Mouse (Mus musculus) liver, embryonic 15.5 days (tissue): ENCODE measurements around the gene Ap2b1. TPM values are rescaled to one million over a fixed set of nuclear protein-coding genes. Genes with fewer than 3 reads are reported as not detected.

ENCODE experiments used
- ATAC-seq: fragments of 200-750 bp; cut with Nextera tagmentation; 2 replicates; pipeline ENCODE4 v1.8.0; 2017; ENCODE audit warnings: moderate number of reproducible peaks, mild to moderate bottlenecking, moderate library complexity; ENCODE audit not compliant: insufficient read depth
- H3K27ac ChIP-seq: fragments of 300-500 bp; sonication (generic); replicated peaks from 2 replicates; pipeline ENCODE4 v1.5.1; 2015; ENCODE audit warnings: mild to moderate bottlenecking, inconsistent platforms
- H3K27me3 ChIP-seq: fragments of 300-500 bp; sonication (generic); 2 replicates; pipeline ENCODE4 v1.6.1; 2015; ENCODE audit warnings: mild to moderate bottlenecking, inconsistent platforms
- H3K36me3 ChIP-seq: fragments of 300-500 bp; sonication (generic); replicated peaks from 2 replicates; pipeline ENCODE4 v1.6.1; 2015; ENCODE audit warnings: moderate library complexity, mild to moderate bottlenecking, inconsistent platforms
- H3K4me1 ChIP-seq: fragments of 300-500 bp; sonication (generic); replicated peaks from 2 replicates; pipeline ENCODE4 v1.6.1; 2015; ENCODE audit warnings: inconsistent platforms
- H3K4me2 ChIP-seq: fragments of 300-500 bp; sonication (generic); 2 replicates; pipeline ENCODE4 v1.6.1; 2015; ENCODE audit warnings: moderate library complexity, mild to moderate bottlenecking, inconsistent platforms
- H3K4me3 ChIP-seq: fragments of 300-500 bp; sonication (generic); replicated peaks from 2 replicates; pipeline ENCODE4 v1.5.1; 2015; ENCODE audit warnings: mild to moderate bottlenecking, inconsistent platforms
- H3K9ac ChIP-seq: fragments of 300-500 bp; sonication (generic); 2 replicates; pipeline ENCODE4 v1.6.1; 2015; ENCODE audit warnings: moderate library complexity, mild to moderate bottlenecking, inconsistent platforms
- H3K9me3 ChIP-seq: fragments of 300-500 bp; sonication (generic); replicated peaks from 2 replicates; pipeline ENCODE4 v1.6.1; 2016; ENCODE audit warnings: inconsistent platforms
- WGBS: fragments of 180-500 bp; shearing (Covaris S2); methylation state at CpG from one replicate; pipeline ENCODE4 v1.1.7; 2015; ENCODE audit warnings: mixed read lengths; ENCODE audit not compliant: insufficient replicate concordance; 5-methylcytosine and 5-hydroxymethylcytosine counted together
- polyA plus RNA-seq: library from polyadenylated mRNA; unstranded; fragments of >200 nt; fragmentation: Nextera tagmentation; extraction: Ambion mirVana; gene quantifications from 2 replicates; pipeline ENCODE4 v1.2.1, GENCODE M21; 2015

Gene Ap2b1
- polyA plus RNA-seq, 1 experiment from 2014 or later: 19.6 TPM

GRCm38 (mm10) chr11:83420338-83420737, 121.5 kb downstream of the Ap2b1 start:
- Histone ChIP-seq H3K4me3 (no peak overlapping the region), H3K27me3 (peaks cover 60% of the 10 kb centered on the region), H3K27ac (no peak overlapping the region), H3K36me3 (no peaks in the 10 kb centered on the region), H3K9ac (no peak overlapping the region), H3K4me1 (0 out of 2 replicates have a peak, but pooled peaks cover 5% of the 10 kb centered on the region), H3K9me3 (no peaks in the 10 kb centered on the region), H3K4me2 (no peak overlapping the region)
- ATAC-seq: no peak
- WGBS: 28% methylated on average over 4 of the region's 4 CpGs

- H3K4me3 ChIP-seq: no peak overlapping the region
- H3K27ac ChIP-seq: no peak overlapping the region
- WGBS: 3% methylated on average over 9 of the region's 9 CpGs
- ATAC-seq: no peak
- no peaks in the 10 kb centered on the region for H3K9me3 ChIP-seq
- H3K36me3 ChIP-seq: no peaks in the 10 kb centered on the region
- peaks cover 70% of the 10 kb centered on the region for H3K27me3 ChIP-seq
- no peak overlapping the region for H3K4me2 ChIP-seq
- no peak overlapping the region for H3K9ac ChIP-seq
- H3K4me1 ChIP-seq: 0 out of 2 replicates have a peak, but pooled peaks cover 5% of the 10 kb centered on the region
These were observed 122.5 kb downstream of the Ap2b1 start for GRCm38 (mm10) chr11:83421305-83421704.

GRCm38 (mm10) chr11:83424681-83425080, 125.9 kb downstream of the Ap2b1 start:
- Histone ChIP-seq H3K9me3 (no peaks in the 10 kb centered on the region), H3K36me3 (no peaks in the 10 kb centered on the region), H3K9ac (no peak overlapping the region), H3K4me1 (peaks cover 6% of the 10 kb centered on the region), H3K27me3 (peaks cover 71% of the 10 kb centered on the region), H3K4me3 (no peak overlapping the region), H3K27ac (no peak overlapping the region), H3K4me2 (no peak overlapping the region)
- ATAC-seq: no peak
- WGBS: 6% methylated on average over 8 of the region's 8 CpGs

GRCm38 (mm10) chr11:83426964-83427363, 128.1 kb downstream of the Ap2b1 start:
- no peak overlapping the region for H3K9ac ChIP-seq
- peaks cover 6% of the 10 kb centered on the region for H3K4me1 ChIP-seq
- no peak for ATAC-seq
- peak overlapping the region; percentile 48 for H3K4me2 ChIP-seq
- H3K27me3 ChIP-seq: peaks cover 59% of the 10 kb centered on the region
- no peaks in the 10 kb centered on the region for H3K9me3 ChIP-seq
- no peaks in the 10 kb centered on the region for H3K36me3 ChIP-seq
- WGBS: 13% methylated on average over 16 of the region's 17 CpGs
- H3K4me3 ChIP-seq: no peak overlapping the region
- no peak overlapping the region for H3K27ac ChIP-seq

GRCm38 (mm10) chr11:83429355-83429754, 130.5 kb downstream of the Ap2b1 start, which contains the start of gene Gas2l2:
TSS of gene Gas2l2 (minus strand) at chr11:83429455.
- H3K4me3 ChIP-seq: no peak within 1 kb of the TSS
- peaks cover 6% of the 10 kb centered on the region for H3K4me1 ChIP-seq
- H3K27me3 ChIP-seq: peaks cover 61% of the 10 kb centered on the region
- 56% methylated on average over 5 of the region's 5 CpGs for WGBS
- H3K9me3 ChIP-seq: no peaks in the 10 kb centered on the region
- no peaks in the 10 kb centered on the region for H3K36me3 ChIP-seq
- no peak within 1 kb of the TSS for H3K4me2 ChIP-seq
- no peak for ATAC-seq
- H3K27ac ChIP-seq: no peak within 1 kb of the TSS
- no peak within 1 kb of the TSS for H3K9ac ChIP-seq

GRCm38 (mm10) chr11:83432533-83432932, 133.7 kb downstream of the Ap2b1 start:
- no peaks in the 10 kb centered on the region for H3K36me3 ChIP-seq
- 48% methylated on average over 2 of the region's 2 CpGs for WGBS
- no peak for ATAC-seq

GRCm38 (mm10) chr11:83437377-83437776, 138.6 kb downstream of the Ap2b1 start, which contains the start of gene 1700020L24Rik:
TSS of gene 1700020L24Rik (plus strand) at chr11:83437677.
- peaks cover 48% of the 10 kb centered on the region for H3K27me3 ChIP-seq
- no peak within 1 kb of the TSS for H3K27ac ChIP-seq
- no peak within 1 kb of the TSS for H3K4me3 ChIP-seq
- no peaks in the 10 kb centered on the region for H3K36me3 ChIP-seq
- H3K9me3 ChIP-seq: no peaks in the 10 kb centered on the region
- H3K9ac ChIP-seq: no peak within 1 kb of the TSS
- peaks cover 10% of the 10 kb centered on the region for H3K4me1 ChIP-seq
- ATAC-seq: no peak
- WGBS: 81% methylated on average over 1 of the region's 1 CpGs
- no peak within 1 kb of the TSS for H3K4me2 ChIP-seq

More at GRCm38 (mm10) chr11:83432533-83432932, 133.7 kb downstream of the Ap2b1 start:
- Histone ChIP-seq H3K9me3 (no peaks in the 10 kb centered on the region), H3K4me3 (no peak overlapping the region), H3K4me2 (no peak overlapping the region), H3K9ac (no peak overlapping the region), H3K27me3 (peaks cover 55% of the 10 kb centered on the region), H3K4me1 (no peaks in the 10 kb centered on the region), H3K27ac (no peak overlapping the region)

- Histone ChIP-seq H3K4me1 (peaks cover 26% of the 10 kb centered on the region), H3K9ac (no peak overlapping the region; the same call in 1 of the 2 replicates), H3K4me3 (peak overlapping the region; percentile 71), H3K27ac (0 out of 2 replicates have a peak overlapping the region, but pooled peaks have one; percentile 24), H3K27me3 (peaks cover 65% of the 10 kb centered on the region), H3K36me3 (no peaks in the 10 kb centered on the region), H3K4me2 (peak overlapping the region; percentile 95), H3K9me3 (no peaks in the 10 kb centered on the region)
- 20% methylated on average over 11 of the region's 11 CpGs for WGBS
- ATAC-seq: no peak
These were observed 140.7 kb downstream of the Ap2b1 start for GRCm38 (mm10) chr11:83439426-83440060.

GRCm38 (mm10) chr11:83440081-83441064, 141.5 kb downstream of the Ap2b1 start:
- Histone ChIP-seq H3K4me2 (peak overlapping the region; percentile 95), H3K27ac (no peak overlapping the region; the same call in 1 of the 2 replicates), H3K36me3 (no peaks in the 10 kb centered on the region), H3K4me1 (peaks cover 30% of the 10 kb centered on the region), H3K9ac (peak overlapping the region; percentile 65), H3K9me3 (no peaks in the 10 kb centered on the region), H3K27me3 (peaks cover 67% of the 10 kb centered on the region), H3K4me3 (peak overlapping the region; percentile 71)
- ATAC-seq: peak; percentile 90
- WGBS: under 1% methylated on average over 67 of the region's 75 CpGs

GRCm38 (mm10) chr11:83441235-83441634, 142.4 kb downstream of the Ap2b1 start:
- ATAC-seq: no peak
- Histone ChIP-seq H3K9me3 (no peaks in the 10 kb centered on the region), H3K27me3 (peaks cover 70% of the 10 kb centered on the region), H3K9ac (0 out of 2 replicates have a peak overlapping the region, but pooled peaks have one; percentile 65), H3K4me1 (peaks cover 30% of the 10 kb centered on the region), H3K27ac (no peak overlapping the region), H3K36me3 (no peaks in the 10 kb centered on the region), H3K4me2 (peak overlapping the region; percentile 95), H3K4me3 (peak overlapping the region; percentile 71)
- WGBS: 47% methylated on average over 7 of the region's 7 CpGs
